Mouse (Mus musculus) brain, embryonic 14.5 days (tissue): ENCODE measurements at regions not wholly inside any gene's neighbourhood (a gene's known extent, or its start where the extent isn't known, plus 50 kb on each side); places are given as distances from the start of the nearest gene placed in this dataset.

Experiments used
- CTCF ChIP-seq: fragments of 200-500 bp; IDR thresholded peaks from 2 replicates; pipeline ENCODE4 v1.5.1; 2012; ENCODE audit warnings: inconsistent platforms, mild to moderate bottlenecking, moderate library complexity, borderline replicate concordance; ENCODE audit not compliant: insufficient read depth, insufficient read length; ENCODE audit errors: extremely low read depth
- POLR2A ChIP-seq: fragments of 200-500 bp; IDR thresholded peaks from 2 replicates; pipeline ENCODE4 v1.6.1; 2012; ENCODE audit warnings: mild to moderate bottlenecking, inconsistent platforms, borderline replicate concordance; ENCODE audit not compliant: poor library complexity, insufficient read depth, insufficient read length, severe bottlenecking; ENCODE audit errors: extremely low read depth

DNA sequence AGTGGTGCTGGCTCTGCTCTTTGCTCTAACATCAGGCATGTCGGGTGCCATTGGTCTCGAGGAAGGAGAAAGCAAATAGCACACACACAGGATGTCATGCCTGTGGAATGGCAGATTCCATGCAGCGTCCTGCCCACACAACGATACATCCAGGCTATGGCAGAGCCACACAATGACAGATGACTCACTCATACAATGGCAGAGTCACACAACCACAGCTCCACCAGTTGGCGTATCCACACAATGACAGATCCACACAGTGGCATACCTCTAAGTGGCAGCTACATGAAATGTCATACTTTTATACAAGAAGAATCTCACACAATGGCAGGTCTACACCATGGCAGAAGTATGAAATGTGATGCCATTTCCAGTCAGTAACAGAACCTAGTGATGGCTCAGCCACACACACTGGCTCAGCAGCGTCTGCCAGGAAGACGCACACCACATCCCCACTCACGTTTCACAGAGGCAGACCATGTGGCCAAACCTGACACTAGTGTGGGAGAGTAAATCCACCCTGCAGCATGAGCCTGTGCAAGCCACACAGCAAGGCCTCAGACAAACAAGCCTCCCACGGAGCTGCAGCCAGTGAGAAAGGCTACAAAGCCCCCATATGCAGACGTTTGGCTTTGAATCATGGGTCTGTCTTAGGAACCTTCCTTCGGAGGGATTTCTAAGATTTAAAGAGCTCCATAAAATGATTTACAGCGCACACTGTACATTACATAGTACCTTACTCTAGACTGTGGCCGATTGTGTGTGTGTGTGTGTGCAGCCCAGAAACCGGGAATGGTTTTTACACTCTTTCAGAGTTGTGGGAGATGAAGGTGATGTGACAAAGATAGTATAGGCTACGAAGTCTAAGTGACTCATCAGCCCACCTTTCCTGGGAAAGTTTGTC is 104.0 kb upstream of the Myo10 start:
- TF ChIP-seq POLR2A (no peak), CTCF (no peak)
